Mouse (Mus musculus): ENCODE results near the gene Myocd. TPM values are rescaled to one million over a fixed set of nuclear protein-coding genes. Genes with fewer than 3 reads are reported as not detected.

Myocd gene
- polyA plus RNA-seq (2021; fragmentation: Nextera tagmentation): 0.04 and 0.14 TPM in 2 replicates
- long read RNA-seq, experiment 1, partial matches to known transcripts: 0 of 1 reads
- long read RNA-seq, experiment 1, other reads (novel, unspliced or antisense): 1 of 1 reads
- long read RNA-seq, experiment 2: 0 reads

DNA sequence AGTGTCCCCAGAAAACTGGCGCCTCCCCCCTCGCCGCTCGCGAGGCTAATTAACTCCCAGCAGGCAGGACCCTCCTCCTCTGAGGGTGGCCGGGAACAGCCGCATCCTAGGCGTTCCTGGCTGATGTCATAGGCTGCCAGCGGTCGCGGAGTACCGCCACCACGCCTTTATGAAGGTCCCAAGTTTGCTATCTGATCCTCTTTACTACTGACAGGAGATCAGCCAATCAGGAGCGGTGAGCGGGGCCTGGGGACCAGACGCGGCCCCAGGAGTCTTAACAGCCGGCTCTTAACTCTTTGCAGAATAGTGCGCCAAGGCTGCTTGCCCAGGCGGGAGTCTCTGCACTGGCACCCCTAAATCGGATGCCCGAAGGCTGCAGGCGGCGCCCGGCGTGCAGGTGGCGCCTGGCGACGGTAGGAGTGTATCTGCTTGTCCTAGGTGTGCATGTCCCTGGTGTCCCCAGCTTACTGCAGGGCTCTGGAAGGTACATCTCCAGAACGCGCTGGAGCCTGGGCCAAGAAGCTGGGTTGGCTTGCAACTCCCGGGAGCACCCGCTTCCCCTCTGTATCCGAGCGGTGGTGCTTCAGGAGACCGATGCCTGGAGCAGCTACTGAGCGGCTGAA lies at the start of gene Myocd:
Myocd (minus strand) TSS at position 139 of the 623 bp plus-strand sequence.

DNA sequence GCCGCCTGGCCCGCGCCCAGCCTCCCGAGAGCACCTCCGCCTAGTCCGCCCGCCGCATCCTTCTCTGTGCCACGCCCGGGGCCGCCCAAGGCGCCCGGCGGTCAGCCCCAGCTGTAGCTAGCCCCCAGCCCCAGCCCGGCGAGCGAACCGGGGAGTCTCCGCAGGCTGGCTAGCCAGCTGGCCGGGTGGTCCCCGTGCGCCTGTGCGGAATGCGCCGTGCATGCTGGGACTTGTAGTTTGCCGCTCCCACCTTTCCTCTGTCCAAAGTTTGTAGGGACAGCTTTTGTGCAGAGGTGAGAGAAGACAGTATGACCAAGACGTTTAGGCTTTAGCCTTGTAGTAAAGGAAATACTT lies 107.0 kb downstream of the Myocd start, which contains the start of gene Arhgap44:
Arhgap44 (minus strand) TSS at position 195 of the 354 bp plus-strand sequence.

DNA sequence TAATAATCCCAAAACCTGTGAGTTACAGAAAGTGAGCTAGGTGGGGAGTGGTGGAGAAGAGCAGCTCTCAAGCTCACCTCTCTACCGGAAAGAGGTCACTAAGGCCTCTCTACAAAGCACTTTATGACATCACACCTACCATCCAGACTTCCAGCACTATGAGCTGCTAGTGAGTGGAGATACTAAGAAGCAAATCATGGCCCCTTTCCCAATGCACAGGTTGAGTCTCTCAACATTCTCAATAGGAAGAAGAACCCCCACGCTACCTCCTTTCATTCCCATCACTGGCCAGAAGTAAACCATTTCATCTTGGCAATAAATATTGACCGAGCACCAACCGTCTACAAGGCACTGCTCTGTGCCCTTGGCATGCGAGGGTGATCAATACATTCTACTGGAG lies 110.0 kb downstream of the Myocd start, which contains the start of gene 1700086D15Rik:
1700086D15Rik (minus strand) TSS at position 101 of the 400 bp plus-strand sequence.

Other genes with a start within 250 kb of the Myocd start
- not detected in 2 replicates for gene 1700086D15Rik, start 110.1 kb downstream of the Myocd start, polyA plus RNA-seq (2021; fragmentation: Nextera tagmentation)
- gene Arhgap44, start 107.0 kb downstream of the Myocd start, polyA plus RNA-seq (2021; fragmentation: Nextera tagmentation): 92.1 and 134 TPM in 2 replicates